Mouse (Mus musculus): ENCODE measurements around the gene Mmrn1. TPM values are rescaled to one million over a fixed set of nuclear protein-coding genes. Genes with fewer than 3 reads are reported as not detected.

Mmrn1 gene
- polyA plus RNA-seq, 1 experiment from 2014 or later: 4.1 TPM

- no peak overlapping the region for H3K4me3 ChIP-seq (replicated peaks)
- H3K9me3 ChIP-seq (replicated peaks): no peaks in the 10 kb centered on the region
- no peaks in the 10 kb centered on the region for H3K27me3 ChIP-seq
- no peak for ATAC-seq (ENCODE audit: insufficient read depth)
- H3K27ac ChIP-seq (replicated peaks): no peak overlapping the region
- no peak overlapping the region for H3K4me2 ChIP-seq
- no peak overlapping the region for H3K9ac ChIP-seq
- no peaks in the 10 kb centered on the region for H3K4me1 ChIP-seq (replicated peaks)
- H3K36me3 ChIP-seq (replicated peaks): no peaks in the 10 kb centered on the region
- WGBS (ENCODE audit: insufficient replicate concordance): 66% methylated on average over 2 of the region's 2 CpGs
Observed at GRCm38 (mm10) chr6:60962668-60963067, 37.9 kb downstream of the Mmrn1 start.

DNA sequence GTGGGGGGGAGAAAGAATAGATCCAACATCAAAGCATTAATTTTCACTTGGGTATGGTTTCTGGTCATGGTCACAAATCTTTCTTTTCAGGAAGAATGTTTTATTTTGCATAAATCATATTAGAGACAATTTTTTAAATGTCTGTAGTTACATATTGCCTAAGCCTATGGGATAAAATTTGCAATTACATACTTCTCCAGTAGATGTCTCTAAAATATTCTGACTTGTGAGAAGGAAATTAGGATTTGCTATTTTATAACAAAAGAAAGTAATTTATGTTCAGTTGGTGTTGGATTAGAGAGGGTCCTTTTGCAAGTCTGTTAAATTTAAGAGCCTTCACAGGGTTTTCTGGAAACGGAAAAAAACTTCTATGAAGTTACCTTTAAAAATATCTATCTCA lies 39.0 kb downstream of the Mmrn1 start:
- no peak for ATAC-seq (ENCODE audit: insufficient read depth)
- Histone ChIP-seq H3K4me1 (replicated peaks) (no peaks in the 10 kb centered on the region), H3K27me3 (no peaks in the 10 kb centered on the region), H3K9me3 (replicated peaks) (no peaks in the 10 kb centered on the region), H3K9ac (no peak overlapping the region), H3K27ac (replicated peaks) (no peak overlapping the region), H3K4me2 (no peak overlapping the region), H3K36me3 (replicated peaks) (no peaks in the 10 kb centered on the region), H3K4me3 (replicated peaks) (no peak overlapping the region)
- 30% methylated on average over 1 of the region's 1 CpGs for WGBS (ENCODE audit: insufficient replicate concordance)

GRCm38 (mm10) chr6:60966931-60967330 lies 42.2 kb downstream of the Mmrn1 start:
- H3K36me3 ChIP-seq (replicated peaks): no peaks in the 10 kb centered on the region
- no peaks in the 10 kb centered on the region for H3K4me1 ChIP-seq (replicated peaks)
- H3K9me3 ChIP-seq (replicated peaks): no peaks in the 10 kb centered on the region
- H3K4me3 ChIP-seq (replicated peaks): no peak overlapping the region
- H3K27ac ChIP-seq (replicated peaks): no peak overlapping the region
- H3K27me3 ChIP-seq: no peaks in the 10 kb centered on the region
- H3K4me2 ChIP-seq: no peak overlapping the region
- WGBS (ENCODE audit: insufficient replicate concordance): 64% methylated on average over 4 of the region's 4 CpGs
- H3K9ac ChIP-seq: no peak overlapping the region
- ATAC-seq (ENCODE audit: insufficient read depth): no peak

DNA sequence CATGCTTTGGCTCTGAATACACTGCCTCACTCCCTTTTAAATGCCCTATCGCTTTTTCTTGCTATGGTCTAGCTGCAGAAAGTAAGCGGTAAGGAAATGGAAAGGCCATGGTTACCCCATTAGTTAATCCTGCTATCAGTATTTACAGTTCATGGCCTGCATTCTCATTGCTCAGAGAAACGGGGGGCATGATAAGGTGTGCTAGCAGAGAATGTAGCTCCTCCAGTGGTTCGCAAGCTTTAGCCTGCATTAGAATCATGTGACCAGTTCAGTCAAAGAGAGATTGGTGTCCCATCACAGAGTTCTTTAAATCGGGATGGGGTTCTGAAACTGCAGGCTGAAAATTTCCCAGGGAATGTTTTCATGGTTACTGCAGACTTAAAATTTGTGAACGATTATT lies 44.6 kb downstream of the Mmrn1 start:
- Histone ChIP-seq H3K9me3 (replicated peaks) (no peaks in the 10 kb centered on the region), H3K4me3 (replicated peaks) (no peak overlapping the region), H3K36me3 (replicated peaks) (no peaks in the 10 kb centered on the region), H3K9ac (no peak overlapping the region), H3K4me1 (replicated peaks) (no peaks in the 10 kb centered on the region), H3K27ac (replicated peaks) (no peak overlapping the region), H3K27me3 (no peaks in the 10 kb centered on the region), H3K4me2 (no peak overlapping the region; the same call in 1 of the 2 replicates)
- 62% methylated on average over 6 of the region's 6 CpGs for WGBS (ENCODE audit: insufficient replicate concordance)
- ATAC-seq (ENCODE audit: insufficient read depth): no peak

- Histone ChIP-seq H3K9ac (no peak overlapping the region), H3K4me1 (replicated peaks) (no peaks in the 10 kb centered on the region), H3K27ac (replicated peaks) (no peak overlapping the region), H3K4me2 (no peak overlapping the region), H3K27me3 (no peaks in the 10 kb centered on the region), H3K9me3 (replicated peaks) (no peaks in the 10 kb centered on the region), H3K4me3 (replicated peaks) (no peak overlapping the region), H3K36me3 (replicated peaks) (no peaks in the 10 kb centered on the region)
- ATAC-seq (ENCODE audit: insufficient read depth): no peak
- WGBS (ENCODE audit: insufficient replicate concordance): 71% methylated on average over 2 of the region's 2 CpGs
Observed at GRCm38 (mm10) chr6:60970811-60971210, 46.0 kb downstream of the Mmrn1 start.

- H3K27me3 ChIP-seq: no peaks in the 10 kb centered on the region
- H3K4me1 ChIP-seq (replicated peaks): no peaks in the 10 kb centered on the region
- no peak overlapping the region for H3K27ac ChIP-seq (replicated peaks)
- H3K9me3 ChIP-seq (replicated peaks): no peaks in the 10 kb centered on the region
- ATAC-seq (ENCODE audit: insufficient read depth): no peak
- no peak overlapping the region for H3K4me2 ChIP-seq
- no peaks in the 10 kb centered on the region for H3K36me3 ChIP-seq (replicated peaks)
- H3K4me3 ChIP-seq (replicated peaks): no peak overlapping the region
- WGBS (ENCODE audit: insufficient replicate concordance): 58% methylated on average over 1 of the region's 1 CpGs
- no peak overlapping the region for H3K9ac ChIP-seq
Observed at GRCm38 (mm10) chr6:60978610-60979009, 53.8 kb downstream of the Mmrn1 start.

GRCm38 (mm10) chr6:60979039-60979438 lies 54.3 kb downstream of the Mmrn1 start:
- H3K4me3 ChIP-seq (replicated peaks): no peak overlapping the region
- H3K4me1 ChIP-seq (replicated peaks): no peaks in the 10 kb centered on the region
- no peaks in the 10 kb centered on the region for H3K36me3 ChIP-seq (replicated peaks)
- no peak for ATAC-seq (ENCODE audit: insufficient read depth)
- no peaks in the 10 kb centered on the region for H3K27me3 ChIP-seq
- H3K4me2 ChIP-seq: no peak overlapping the region
- H3K9me3 ChIP-seq (replicated peaks): no peaks in the 10 kb centered on the region
- no peak overlapping the region for H3K9ac ChIP-seq
- WGBS (ENCODE audit: insufficient replicate concordance): 56% methylated on average over 2 of the region's 2 CpGs
- H3K27ac ChIP-seq (replicated peaks): no peak overlapping the region

DNA sequence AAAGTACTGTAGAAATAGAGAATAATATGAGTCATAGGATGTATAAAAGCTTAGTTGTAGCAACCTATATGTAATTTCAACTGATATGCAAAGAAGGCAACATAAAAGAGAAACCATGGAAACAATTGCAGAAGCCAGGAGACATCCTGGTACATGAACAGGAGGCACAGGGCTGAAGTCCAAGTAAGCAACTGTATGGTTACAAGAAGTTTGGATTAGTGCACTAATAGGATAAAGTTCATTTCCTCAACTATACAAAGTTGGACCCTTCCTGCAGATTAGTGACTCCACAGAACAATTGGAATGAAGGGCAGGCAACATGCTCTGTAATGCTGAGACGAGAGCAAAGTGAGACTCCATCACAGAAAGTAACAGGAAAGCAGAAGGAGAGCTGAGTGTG lies 59.6 kb downstream of the Mmrn1 start:
- Histone ChIP-seq H3K36me3 (replicated peaks) (no peaks in the 10 kb centered on the region), H3K4me1 (replicated peaks) (no peaks in the 10 kb centered on the region), H3K9me3 (replicated peaks) (no peaks in the 10 kb centered on the region), H3K4me3 (replicated peaks) (no peak overlapping the region), H3K27me3 (no peaks in the 10 kb centered on the region), H3K9ac (no peak overlapping the region), H3K27ac (replicated peaks) (no peak overlapping the region), H3K4me2 (no peak overlapping the region)
- 50% methylated on average over 1 of the region's 1 CpGs for WGBS (ENCODE audit: insufficient replicate concordance)
- ATAC-seq (ENCODE audit: insufficient read depth): no peak

- ATAC-seq (ENCODE audit: insufficient read depth): no peak
- Histone ChIP-seq H3K4me2 (no peak overlapping the region), H3K4me3 (replicated peaks) (no peak overlapping the region), H3K4me1 (replicated peaks) (no peaks in the 10 kb centered on the region), H3K9ac (no peak overlapping the region), H3K27me3 (no peaks in the 10 kb centered on the region), H3K36me3 (replicated peaks) (no peaks in the 10 kb centered on the region), H3K27ac (replicated peaks) (no peak overlapping the region), H3K9me3 (replicated peaks) (no peaks in the 10 kb centered on the region)
- WGBS (ENCODE audit: insufficient replicate concordance): 32% methylated on average over 2 of the region's 2 CpGs
Observed at GRCm38 (mm10) chr6:60985919-60986318, 61.1 kb downstream of the Mmrn1 start.

GRCm38 (mm10) chr6:60986914-60987313 lies 62.1 kb downstream of the Mmrn1 start:
- Histone ChIP-seq H3K9ac (no peak overlapping the region), H3K9me3 (replicated peaks) (no peaks in the 10 kb centered on the region), H3K4me2 (no peak overlapping the region), H3K27me3 (no peaks in the 10 kb centered on the region), H3K4me1 (replicated peaks) (no peaks in the 10 kb centered on the region), H3K4me3 (replicated peaks) (no peak overlapping the region), H3K36me3 (replicated peaks) (no peaks in the 10 kb centered on the region), H3K27ac (replicated peaks) (no peak overlapping the region)
- WGBS (ENCODE audit: insufficient replicate concordance): 74% methylated on average over 11 of the region's 11 CpGs
- ATAC-seq (ENCODE audit: insufficient read depth): no peak

- Histone ChIP-seq H3K27me3 (no peaks in the 10 kb centered on the region), H3K36me3 (replicated peaks) (no peaks in the 10 kb centered on the region), H3K27ac (replicated peaks) (no peak overlapping the region), H3K4me3 (replicated peaks) (no peak overlapping the region), H3K4me2 (no peak overlapping the region), H3K4me1 (replicated peaks) (no peaks in the 10 kb centered on the region), H3K9ac (no peak overlapping the region), H3K9me3 (replicated peaks) (no peaks in the 10 kb centered on the region)
- ATAC-seq (ENCODE audit: insufficient read depth): no peak
- WGBS (ENCODE audit: insufficient replicate concordance): 37% methylated on average over 3 of the region's 3 CpGs
Observed at GRCm38 (mm10) chr6:60987804-60988203, 63.0 kb downstream of the Mmrn1 start.

GRCm38 (mm10) chr6:60992366-60992765 lies 67.6 kb downstream of the Mmrn1 start:
- WGBS (ENCODE audit: insufficient replicate concordance): 85% methylated on average over 1 of the region's 1 CpGs
- H3K9me3 ChIP-seq (replicated peaks): no peaks in the 10 kb centered on the region

More at GRCm38 (mm10) chr6:60992366-60992765, 67.6 kb downstream of the Mmrn1 start:
- no peak for ATAC-seq (ENCODE audit: insufficient read depth)
- Histone ChIP-seq H3K36me3 (replicated peaks) (no peaks in the 10 kb centered on the region), H3K4me3 (replicated peaks) (no peak overlapping the region), H3K27ac (replicated peaks) (no peak overlapping the region), H3K27me3 (no peaks in the 10 kb centered on the region), H3K4me1 (replicated peaks) (no peaks in the 10 kb centered on the region), H3K4me2 (no peak overlapping the region), H3K9ac (no peak overlapping the region)
